Mouse (Mus musculus) mouse trophoblast stem cell (cell line): ENCODE results near the gene Fam24b.

Experiments used
- in situ Hi-C, 2 experiments: fragments of 300-500 bp; cut with MseI, MboI; formaldehyde crosslinking; loops; 2 replicates in 1 of 2; 3 replicates in 1 of 2; pipeline ENCODE4 v1.15.1; 2025

Fam24b gene

GRCm38 (mm10) chr7:131329416-131329815 lies at the start of gene Fam24b:
Fam24b (minus strand) TSS chr7:131329516.
- in situ Hi-C loops: no loop called here

- in situ Hi-C loops: no loop called here
These were observed 42.8 kb upstream of the Fam24b start for GRCm38 (mm10) chr7:131371880-131372651.

GRCm38 (mm10) chr7:131371470-131371860 lies 42.1 kb upstream of the Fam24b start:
- in situ Hi-C loops: no loop called here

- in situ Hi-C loops: no loop called here
These were observed 41.5 kb upstream of the Fam24b start, which contains the start of gene Pstk for GRCm38 (mm10) chr7:131370648-131371469. Pstk (plus strand) TSS chr7:131371141.

GRCm38 (mm10) chr7:131364131-131364530 lies 34.8 kb upstream of the Fam24b start:
- in situ Hi-C loops: no loop called here

GRCm38 (mm10) chr7:131362615-131363300 lies 33.4 kb upstream of the Fam24b start, which contains the start of gene 2310057M21Rik:
2310057M21Rik (minus strand) TSS chr7:131362759.
- in situ Hi-C loops: no loop called here

GRCm38 (mm10) chr7:131362269-131362614 lies 32.9 kb upstream of the Fam24b start:
- in situ Hi-C loops: no loop called here

- in situ Hi-C loops: no loop called here
These were observed 26.8 kb upstream of the Fam24b start for GRCm38 (mm10) chr7:131356105-131356504.

GRCm38 (mm10) chr7:131345856-131346541 lies 16.7 kb upstream of the Fam24b start:
- in situ Hi-C loops: no loop called here

GRCm38 (mm10) chr7:131337502-131338068 lies 8.3 kb upstream of the Fam24b start:
- in situ Hi-C loops: no loop called here

- in situ Hi-C loops: no loop called here
These were observed 4.2 kb upstream of the Fam24b start, which contains the start of gene Fam24a for GRCm38 (mm10) chr7:131333564-131333963. Fam24a (plus strand) TSS chr7:131333864.

GRCm38 (mm10) chr7:131331688-131332087 lies 2.4 kb upstream of the Fam24b start:
- in situ Hi-C loops: no loop called here

GRCm38 (mm10) chr7:131327054-131327453 lies 2.3 kb downstream of the Fam24b start:
- in situ Hi-C loops: no loop called here

- in situ Hi-C loops: no loop called here
These were observed 7.1 kb downstream of the Fam24b start, which contains the start of gene Cuzd1 for GRCm38 (mm10) chr7:131322192-131322591. Cuzd1 (minus strand) TSS chr7:131322292.

GRCm38 (mm10) chr7:131318340-131318739 lies 11.0 kb downstream of the Fam24b start:
- in situ Hi-C loops: no loop called here

GRCm38 (mm10) chr7:131317587-131317986 lies 11.7 kb downstream of the Fam24b start:
- in situ Hi-C loops: no loop called here

- in situ Hi-C loops: no loop called here
These were observed 14.8 kb downstream of the Fam24b start for GRCm38 (mm10) chr7:131314493-131314892.

- in situ Hi-C loops: no loop called here
These were observed 22.6 kb downstream of the Fam24b start for GRCm38 (mm10) chr7:131306733-131307132.

- in situ Hi-C loops: no loop called here
These were observed 26.0 kb downstream of the Fam24b start for GRCm38 (mm10) chr7:131303340-131303739.

- in situ Hi-C loops: no loop called here
These were observed 32.2 kb downstream of the Fam24b start for GRCm38 (mm10) chr7:131297151-131297550.
